Mouse (Mus musculus): ENCODE results near the gene Clpp. TPM values are rescaled to one million over a fixed set of nuclear protein-coding genes. Genes with fewer than 3 reads are reported as not detected.

Clpp gene
- 186 and 188 TPM in 2 replicates for polyA plus RNA-seq (2016; fragmentation: Nextera tagmentation; extraction: Ambion mirVana)

GRCm38 (mm10) chr17:56990115-56990746, at the start of gene Clpp:
Gene Clpp (plus strand): TSS chr17:56990305.
- under 1% methylated on average over 52 of the region's 52 CpGs for WGBS
- H3K36me3 ChIP-seq (replicated peaks) = peaks cover 42% of the 10 kb centered on the region
- no peaks in the 10 kb centered on the region for H3K27me3 ChIP-seq (ENCODE audit: poor library complexity, severe bottlenecking)
- DNase-seq (ENCODE audit: extremely low spot score, low spot score) = peak; percentile 95
- H3K4me3 ChIP-seq = peak within 1 kb of the TSS; percentile 85
- H3K4me1 ChIP-seq = peaks cover 10% of the 10 kb centered on the region
- H3K9me3 ChIP-seq = no peaks in the 10 kb centered on the region
- H3K27ac ChIP-seq = peak within 1 kb of the TSS; percentile 92

- WGBS = 15% methylated on average over 3 of the region's 3 CpGs
- Histone ChIP-seq H3K4me1 (no peaks in the 10 kb centered on the region), H3K4me3 (no peak overlapping the region), H3K9me3 (peaks cover 6% of the 10 kb centered on the region; the same call in 1 of the 2 replicates), H3K27me3 (ENCODE audit: poor library complexity, severe bottlenecking) (no peaks in the 10 kb centered on the region), H3K36me3 (replicated peaks) (no peaks in the 10 kb centered on the region), H3K27ac (no peak overlapping the region)
- DNase-seq (ENCODE audit: extremely low spot score, low spot score) = no peak
Measured at GRCm38 (mm10) chr17:56950915-56951314, 39.2 kb upstream of the Clpp start.

DNA sequence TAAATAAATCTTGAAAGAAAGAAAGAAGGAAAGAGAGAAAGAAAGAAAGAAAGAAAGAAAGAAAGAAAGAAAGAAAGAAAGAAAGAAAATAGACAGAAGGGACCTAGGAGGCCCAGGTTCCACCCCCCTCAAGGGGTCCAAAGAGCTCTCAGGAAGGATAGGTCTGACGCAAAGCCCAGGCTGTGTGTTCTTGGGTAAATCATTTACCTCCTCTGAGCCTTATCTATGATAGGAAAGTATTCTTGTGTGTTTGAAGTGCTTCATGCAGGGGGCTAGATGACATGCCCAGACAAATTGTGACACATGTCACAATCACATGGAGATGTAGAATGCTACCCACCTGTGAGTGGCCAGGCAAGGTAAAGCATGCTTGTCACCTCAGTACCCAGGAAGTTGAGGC, 37.5 kb upstream of the Clpp start:
- no peak for DNase-seq (ENCODE audit: extremely low spot score, low spot score)
- Histone ChIP-seq H3K27ac (no peak overlapping the region), H3K27me3 (ENCODE audit: poor library complexity, severe bottlenecking) (no peaks in the 10 kb centered on the region), H3K4me3 (no peak overlapping the region), H3K9me3 (0 out of 2 replicates have a peak, but pooled peaks cover 3% of the 10 kb centered on the region), H3K36me3 (replicated peaks) (no peaks in the 10 kb centered on the region), H3K4me1 (peaks cover 3% of the 10 kb centered on the region; the same call in 1 of the 2 replicates)
- 93% methylated on average over 1 of the region's 1 CpGs for WGBS

GRCm38 (mm10) chr17:56954871-56955270, 35.2 kb upstream of the Clpp start:
- Histone ChIP-seq H3K9me3 (no peaks in the 10 kb centered on the region), H3K4me3 (no peak overlapping the region), H3K36me3 (replicated peaks) (no peaks in the 10 kb centered on the region), H3K27me3 (ENCODE audit: poor library complexity, severe bottlenecking) (no peaks in the 10 kb centered on the region), H3K4me1 (peaks cover 3% of the 10 kb centered on the region; the same call in 1 of the 2 replicates), H3K27ac (no peak overlapping the region)
- WGBS = 83% methylated on average over 7 of the region's 7 CpGs
- DNase-seq (ENCODE audit: extremely low spot score, low spot score) = no peak

GRCm38 (mm10) chr17:56957763-56958429, 32.2 kb upstream of the Clpp start:
- Histone ChIP-seq H3K9me3 (no peaks in the 10 kb centered on the region), H3K27ac (no peak overlapping the region), H3K36me3 (replicated peaks) (no peaks in the 10 kb centered on the region), H3K27me3 (ENCODE audit: poor library complexity, severe bottlenecking) (no peaks in the 10 kb centered on the region), H3K4me1 (peaks cover 3% of the 10 kb centered on the region; the same call in 1 of the 2 replicates), H3K4me3 (no peak overlapping the region)
- no peak for DNase-seq (ENCODE audit: extremely low spot score, low spot score)
- WGBS = 37% methylated on average over 11 of the region's 11 CpGs

DNA sequence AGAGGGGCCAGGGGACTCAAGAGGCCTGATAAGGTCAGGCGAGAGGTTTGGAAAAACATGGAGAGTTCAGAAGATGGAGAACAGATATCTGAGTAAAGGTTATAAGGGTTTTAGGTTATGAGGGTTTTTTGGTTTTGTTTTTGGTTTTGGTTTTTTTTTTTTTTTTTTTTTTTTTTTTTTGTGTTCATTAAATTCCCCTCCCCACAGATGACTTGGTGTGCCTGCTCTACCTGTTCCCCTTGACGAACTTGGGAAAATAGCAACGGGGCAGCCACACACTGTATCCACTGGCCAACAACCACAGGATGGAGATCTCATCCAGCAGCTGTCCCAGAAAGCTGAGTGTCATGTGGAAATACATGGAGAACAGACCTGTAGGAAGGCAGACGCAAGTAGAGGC, 31.4 kb upstream of the Clpp start:
- no peak overlapping the region for H3K4me3 ChIP-seq
- no peak for DNase-seq (ENCODE audit: extremely low spot score, low spot score)
- no peak overlapping the region for H3K27ac ChIP-seq
- H3K36me3 ChIP-seq (replicated peaks) = no peaks in the 10 kb centered on the region
- 85% methylated on average over 4 of the region's 4 CpGs for WGBS
- H3K9me3 ChIP-seq = no peaks in the 10 kb centered on the region
- H3K27me3 ChIP-seq (ENCODE audit: poor library complexity, severe bottlenecking) = no peaks in the 10 kb centered on the region
- peaks cover 3% of the 10 kb centered on the region; the same call in 1 of the 2 replicates for H3K4me1 ChIP-seq

GRCm38 (mm10) chr17:56961880-56962279, 28.2 kb upstream of the Clpp start:
- WGBS = 92% methylated on average over 4 of the region's 4 CpGs
- no peaks in the 10 kb centered on the region for H3K36me3 ChIP-seq (replicated peaks)
- DNase-seq (ENCODE audit: extremely low spot score, low spot score) = no peak
- H3K27ac ChIP-seq = no peak overlapping the region
- H3K4me3 ChIP-seq = no peak overlapping the region
- H3K4me1 ChIP-seq = no peaks in the 10 kb centered on the region
- H3K9me3 ChIP-seq = no peaks in the 10 kb centered on the region
- H3K27me3 ChIP-seq (ENCODE audit: poor library complexity, severe bottlenecking) = no peaks in the 10 kb centered on the region

DNA sequence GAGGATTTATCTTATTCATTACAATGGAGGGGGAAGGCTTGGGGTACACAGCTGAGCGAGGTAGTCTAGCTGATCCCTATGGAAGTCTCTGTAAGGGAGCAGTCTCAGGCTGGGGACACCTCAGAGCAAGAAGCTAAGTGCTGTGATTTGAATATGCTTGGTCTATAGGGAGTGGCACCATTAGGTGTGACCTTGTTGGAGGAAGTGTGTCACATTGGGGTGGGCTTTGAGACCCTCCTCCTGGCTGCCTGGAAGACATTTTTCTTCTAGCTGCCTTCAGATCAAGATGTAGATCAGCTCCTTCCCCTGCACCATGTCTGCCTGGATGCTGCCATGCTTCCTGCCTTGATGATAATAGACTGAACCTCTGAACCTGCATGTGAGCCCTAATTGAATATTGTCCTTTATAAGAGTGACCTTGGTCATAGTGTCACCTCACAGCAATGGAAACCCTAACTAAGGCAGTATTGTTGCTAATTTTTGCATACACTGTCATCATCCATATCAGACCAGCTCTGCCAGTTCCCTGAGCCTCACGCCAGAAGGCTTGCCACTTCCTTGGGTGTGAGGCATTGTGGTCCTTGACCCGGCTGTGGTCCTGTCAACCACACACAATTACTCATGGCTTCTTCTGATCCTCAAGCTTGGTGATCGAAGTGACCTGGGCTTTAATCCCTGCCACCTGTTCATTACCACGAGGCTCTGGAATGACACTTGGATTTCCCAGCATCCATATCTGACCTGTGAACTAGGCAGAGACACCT, 27.3 kb upstream of the Clpp start:
- no peaks in the 10 kb centered on the region for H3K4me1 ChIP-seq
- no peak for DNase-seq (ENCODE audit: extremely low spot score, low spot score)

DNA sequence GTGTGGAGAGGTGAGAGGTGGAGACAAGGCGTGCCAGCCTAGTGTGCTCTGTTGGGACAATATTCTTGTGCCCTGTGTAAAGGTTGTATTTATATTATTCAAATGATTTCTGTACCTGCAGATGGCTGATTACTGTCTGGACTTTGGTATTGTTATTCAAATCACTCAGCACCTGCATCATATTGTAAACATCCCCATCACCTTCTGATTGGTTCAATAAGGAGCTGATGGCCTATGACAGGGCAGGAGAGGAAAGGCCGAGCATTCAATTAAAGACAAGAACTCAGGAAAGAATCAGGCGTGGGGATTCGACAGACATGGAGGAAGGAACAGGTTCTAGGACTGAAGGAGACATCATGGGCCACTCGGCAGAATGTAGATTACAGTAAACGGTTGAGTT, 26.5 kb upstream of the Clpp start:
- no peaks in the 10 kb centered on the region for H3K27me3 ChIP-seq (ENCODE audit: poor library complexity, severe bottlenecking)
- no peaks in the 10 kb centered on the region for H3K9me3 ChIP-seq
- no peak overlapping the region for H3K27ac ChIP-seq
- WGBS = 86% methylated on average over 6 of the region's 6 CpGs
- no peaks in the 10 kb centered on the region for H3K4me1 ChIP-seq
- no peak for DNase-seq (ENCODE audit: extremely low spot score, low spot score)
- no peak overlapping the region for H3K4me3 ChIP-seq
- H3K36me3 ChIP-seq (replicated peaks) = no peaks in the 10 kb centered on the region

More for the DNA sequence above, 27.3 kb upstream of the Clpp start:
- WGBS = 87% methylated on average over 5 of the region's 5 CpGs
- Histone ChIP-seq H3K9me3 (no peaks in the 10 kb centered on the region), H3K27me3 (ENCODE audit: poor library complexity, severe bottlenecking) (no peaks in the 10 kb centered on the region), H3K4me3 (no peak overlapping the region), H3K36me3 (replicated peaks) (no peaks in the 10 kb centered on the region), H3K27ac (no peak overlapping the region)

GRCm38 (mm10) chr17:56969321-56969720, 20.8 kb upstream of the Clpp start:
- H3K36me3 ChIP-seq (replicated peaks) = no peaks in the 10 kb centered on the region
- no peak for DNase-seq (ENCODE audit: extremely low spot score, low spot score)
- no peaks in the 10 kb centered on the region for H3K9me3 ChIP-seq
- H3K27ac ChIP-seq = no peak overlapping the region
- no peak overlapping the region for H3K4me3 ChIP-seq
- WGBS = 83% methylated on average over 3 of the region's 3 CpGs
- H3K4me1 ChIP-seq = no peaks in the 10 kb centered on the region
- 0 out of 2 replicates have a peak, but pooled peaks cover 5% of the 10 kb centered on the region for H3K27me3 ChIP-seq (ENCODE audit: poor library complexity, severe bottlenecking)

DNA sequence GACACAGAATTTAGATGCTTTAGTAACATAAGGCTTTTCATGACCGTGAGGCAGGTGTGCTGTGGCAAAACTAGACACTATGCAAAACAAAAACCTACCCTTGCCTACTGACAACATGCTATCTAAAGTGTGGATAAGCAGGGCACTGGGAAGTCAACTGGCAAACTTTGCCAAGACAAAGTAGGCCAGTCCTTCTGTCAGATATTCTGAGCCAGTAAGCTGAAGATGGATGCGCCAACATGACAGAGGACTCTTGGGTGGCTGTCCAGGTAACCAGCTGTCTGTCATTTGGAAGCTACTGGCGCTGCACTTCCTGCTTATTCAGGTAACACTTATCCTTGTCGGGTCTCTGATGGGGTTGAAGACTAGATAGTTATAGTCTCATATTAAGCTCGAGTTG, 20.0 kb upstream of the Clpp start:
- DNase-seq (ENCODE audit: extremely low spot score, low spot score) = no peak
- Histone ChIP-seq H3K27me3 (ENCODE audit: poor library complexity, severe bottlenecking) (0 out of 2 replicates have a peak, but pooled peaks cover 5% of the 10 kb centered on the region), H3K4me1 (no peaks in the 10 kb centered on the region), H3K9me3 (no peaks in the 10 kb centered on the region), H3K4me3 (no peak overlapping the region), H3K27ac (no peak overlapping the region), H3K36me3 (replicated peaks) (no peaks in the 10 kb centered on the region)
- WGBS = 72% methylated on average over 5 of the region's 5 CpGs

- 0 out of 2 replicates have a peak, but pooled peaks cover 5% of the 10 kb centered on the region for H3K27me3 ChIP-seq (ENCODE audit: poor library complexity, severe bottlenecking)
Measured at GRCm38 (mm10) chr17:56973956-56974707, 16.0 kb upstream of the Clpp start.

More at GRCm38 (mm10) chr17:56973956-56974707, 16.0 kb upstream of the Clpp start:
- no peak for DNase-seq (ENCODE audit: extremely low spot score, low spot score)
- H3K36me3 ChIP-seq (replicated peaks) = no peaks in the 10 kb centered on the region
- WGBS = 66% methylated on average over 13 of the region's 14 CpGs
- no peaks in the 10 kb centered on the region for H3K9me3 ChIP-seq
- no peak overlapping the region for H3K27ac ChIP-seq
- no peaks in the 10 kb centered on the region for H3K4me1 ChIP-seq
- no peak overlapping the region for H3K4me3 ChIP-seq
